Mouse (Mus musculus): ENCODE results near the gene Fhdc1.

DNA sequence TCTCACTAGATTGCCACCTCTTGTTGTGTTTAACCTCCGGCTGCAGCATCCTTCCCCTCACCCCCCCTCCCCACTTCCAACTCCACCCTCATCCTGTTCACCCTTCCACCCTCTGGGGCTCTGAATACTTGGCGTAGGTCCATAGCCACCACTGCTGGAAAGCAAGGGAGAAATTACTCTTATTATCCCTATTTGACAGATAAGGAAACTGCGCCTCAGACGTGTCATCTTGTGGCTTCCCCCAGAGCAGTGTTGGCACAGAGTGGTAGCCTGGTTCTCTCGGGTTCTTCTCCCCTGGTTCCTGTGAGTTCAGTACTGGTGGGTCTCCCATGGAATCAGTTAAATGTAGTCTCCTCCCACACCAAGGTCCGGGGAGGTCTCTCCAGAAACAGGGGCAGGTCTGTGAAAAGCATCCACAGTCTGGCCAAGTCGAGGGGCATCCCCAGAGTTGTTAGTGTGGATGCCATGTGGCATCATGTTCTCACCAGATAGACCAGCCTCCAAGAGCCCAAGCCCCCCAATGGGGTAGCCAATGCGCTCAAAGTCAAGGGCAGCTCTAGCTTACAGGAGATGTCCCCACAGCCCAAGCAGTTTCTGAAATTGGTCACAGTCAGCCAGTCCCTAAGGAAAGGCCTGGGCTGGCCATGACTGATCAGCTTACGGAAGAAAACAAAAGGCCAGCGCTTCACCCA lies 12.7 kb downstream of the Fhdc1 start:
- TF ChIP-seq GATA1 (IDR thresholded peaks at IDR 0.05; ENCODE audit: low read length) (no peak), TAL1 (IDR thresholded peaks at IDR 0.05; ENCODE audit: low read length) (no peak)
